Mouse (Mus musculus) spleen, embryonic (tissue): Measurements from ENCODE around the gene Il9r.

Experiments
- CTCF ChIA-PET: fragments of 350-600 bp; sonication (Branson Sonifier 250); formaldehyde crosslinking; loops from one replicate; lab custom pipeline; 2022; lab: Charles Lee

Gene Il9r

DNA sequence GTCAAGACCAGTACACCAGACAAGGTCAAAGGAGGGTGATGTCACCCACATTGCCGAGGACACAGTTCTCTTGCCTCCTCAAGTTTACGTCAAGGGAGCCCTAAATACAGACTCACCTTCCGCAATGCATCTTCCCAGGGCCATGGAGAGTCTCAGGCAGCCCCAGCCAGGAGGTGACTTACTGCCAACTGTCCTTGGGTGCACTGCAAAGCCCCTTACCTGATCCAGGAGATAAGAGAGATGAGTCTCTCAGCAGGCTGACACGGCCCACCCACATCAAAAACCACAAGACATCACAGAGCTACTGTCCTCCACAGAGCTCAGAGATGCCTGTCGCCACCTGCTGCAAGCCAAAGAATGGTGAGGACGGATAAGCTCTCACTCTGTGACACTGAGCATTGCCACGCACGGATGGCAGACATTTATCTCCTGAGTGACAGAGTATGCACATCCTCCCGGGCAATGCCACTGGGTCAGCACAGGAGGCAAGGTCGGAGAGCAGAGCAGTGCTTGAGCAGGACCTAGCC is at the start of gene Il9r:
Gene Il9r (minus strand): TSS at position 205 of the 527 bp plus-strand sequence.
- CTCF ChIA-PET = interaction anchor here (0.7 to 2.0 kb wide), 2 partner anchors 8 to 18 kb away, joined by 3 to 5 read pairs; no protein-coding TSS in a partner anchor

DNA sequence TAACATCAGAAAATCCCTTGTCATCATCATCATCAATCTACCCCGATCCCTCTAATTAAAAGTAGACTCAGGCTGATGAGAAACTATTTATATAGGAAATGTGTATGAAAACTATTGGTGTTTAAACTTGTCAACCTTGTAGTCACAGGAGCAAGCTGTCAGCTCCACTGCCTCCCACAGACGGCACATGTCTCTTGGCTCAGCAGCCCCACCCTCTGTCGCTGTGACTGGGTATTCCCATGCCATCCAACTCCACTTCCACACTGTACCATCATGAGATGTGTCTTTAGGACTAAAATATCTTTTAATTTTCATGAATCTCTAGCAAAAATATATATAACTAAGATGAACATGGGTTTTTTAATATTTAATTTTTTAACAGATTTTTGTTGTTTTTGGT is 48.3 kb upstream of the Il9r start:
- CTCF ChIA-PET = no interaction called here

DNA sequence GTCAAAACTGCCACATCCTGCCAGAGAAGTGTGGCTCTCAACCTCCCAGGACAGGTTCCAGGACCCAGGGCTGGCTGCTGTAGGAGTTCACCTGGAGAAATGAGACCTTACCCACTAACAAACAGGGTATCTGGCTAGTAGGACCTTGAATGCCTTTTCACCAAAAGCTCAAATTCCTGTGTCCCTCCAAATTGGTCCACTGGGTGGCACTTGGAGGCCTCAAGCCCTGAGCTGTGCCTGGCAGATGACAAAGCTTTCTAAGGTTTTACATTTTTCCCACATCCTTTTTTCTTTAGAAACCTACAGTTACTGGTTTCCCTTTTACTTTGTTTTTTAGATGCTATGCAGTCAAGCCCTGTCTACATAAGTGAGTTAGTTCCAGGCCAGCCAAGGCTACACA is 47.0 kb upstream of the Il9r start:
- CTCF ChIA-PET = no interaction called here

GRCm38 (mm10) chr11:32245614-32246013 is 45.5 kb upstream of the Il9r start:
- CTCF ChIA-PET = no interaction called here

DNA sequence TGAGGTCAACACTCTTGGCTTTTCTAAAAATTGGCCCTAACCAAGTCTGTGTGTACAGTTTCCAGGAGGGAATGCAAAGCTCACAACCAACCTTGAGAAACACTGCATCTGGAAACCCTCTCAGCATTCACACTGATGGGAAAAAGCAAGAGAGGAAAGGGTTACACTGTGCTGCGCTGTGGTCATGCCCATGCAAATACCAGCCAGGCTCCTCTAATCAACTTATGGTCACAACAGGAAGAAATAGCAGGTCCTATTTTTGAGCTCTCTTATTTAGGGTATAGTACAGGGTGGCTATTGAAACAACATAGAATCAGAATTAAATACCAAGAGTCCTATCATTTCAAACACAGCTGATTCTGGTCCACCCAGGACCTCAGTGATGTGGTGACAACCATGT is 44.5 kb upstream of the Il9r start:
- CTCF ChIA-PET = interaction anchor here (0.9 kb wide), 1 partner anchor 62 kb away, joined by 3 read pairs; no protein-coding TSS in a partner anchor

DNA sequence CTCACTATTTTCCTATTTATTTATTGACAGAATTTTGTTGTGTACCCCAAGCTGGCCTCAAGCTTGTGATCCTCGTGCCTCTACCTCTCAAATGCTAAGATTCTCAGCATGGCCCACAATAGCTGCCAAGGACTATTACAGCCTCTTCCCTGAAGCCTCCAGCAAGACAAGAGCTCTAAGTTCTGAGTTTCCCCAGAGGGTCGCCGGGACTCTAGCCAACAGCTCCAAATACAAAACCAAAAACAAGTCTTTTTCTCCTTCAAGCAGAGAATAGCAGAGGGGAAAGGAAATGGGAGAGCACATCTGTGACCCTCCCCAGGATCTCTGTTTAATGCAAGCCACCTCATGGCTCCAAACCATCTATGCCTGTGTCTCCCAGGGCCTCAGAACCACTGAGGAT is 44.0 kb upstream of the Il9r start:
- CTCF ChIA-PET = interaction anchor here (0.9 kb wide), 1 partner anchor 62 kb away, joined by 3 read pairs; no protein-coding TSS in a partner anchor

GRCm38 (mm10) chr11:32243205-32243955 is 43.3 kb upstream of the Il9r start:
- CTCF ChIA-PET = no interaction called here

GRCm38 (mm10) chr11:32242209-32242608 is 42.1 kb upstream of the Il9r start:
- CTCF ChIA-PET = no interaction called here

DNA sequence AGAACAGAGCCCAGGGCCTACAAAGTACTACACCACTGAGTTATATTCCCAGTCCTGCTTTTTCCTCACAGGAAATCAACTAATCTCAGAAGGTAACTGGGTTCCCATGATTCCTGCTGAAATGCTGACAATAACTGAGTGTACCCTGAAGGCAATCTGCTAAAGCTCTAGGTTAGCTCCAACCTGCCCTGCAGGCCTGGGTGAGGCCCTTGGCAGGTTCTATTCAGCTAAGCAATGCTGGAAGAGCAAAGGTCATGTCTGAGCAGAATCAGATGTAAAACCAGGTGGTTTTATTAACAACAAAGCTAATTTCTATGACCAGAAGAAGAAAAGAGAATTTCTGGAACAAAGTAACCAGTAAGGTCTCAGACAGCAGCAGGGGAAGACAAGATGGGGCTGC is 41.3 kb upstream of the Il9r start:
- CTCF ChIA-PET = no interaction called here

DNA sequence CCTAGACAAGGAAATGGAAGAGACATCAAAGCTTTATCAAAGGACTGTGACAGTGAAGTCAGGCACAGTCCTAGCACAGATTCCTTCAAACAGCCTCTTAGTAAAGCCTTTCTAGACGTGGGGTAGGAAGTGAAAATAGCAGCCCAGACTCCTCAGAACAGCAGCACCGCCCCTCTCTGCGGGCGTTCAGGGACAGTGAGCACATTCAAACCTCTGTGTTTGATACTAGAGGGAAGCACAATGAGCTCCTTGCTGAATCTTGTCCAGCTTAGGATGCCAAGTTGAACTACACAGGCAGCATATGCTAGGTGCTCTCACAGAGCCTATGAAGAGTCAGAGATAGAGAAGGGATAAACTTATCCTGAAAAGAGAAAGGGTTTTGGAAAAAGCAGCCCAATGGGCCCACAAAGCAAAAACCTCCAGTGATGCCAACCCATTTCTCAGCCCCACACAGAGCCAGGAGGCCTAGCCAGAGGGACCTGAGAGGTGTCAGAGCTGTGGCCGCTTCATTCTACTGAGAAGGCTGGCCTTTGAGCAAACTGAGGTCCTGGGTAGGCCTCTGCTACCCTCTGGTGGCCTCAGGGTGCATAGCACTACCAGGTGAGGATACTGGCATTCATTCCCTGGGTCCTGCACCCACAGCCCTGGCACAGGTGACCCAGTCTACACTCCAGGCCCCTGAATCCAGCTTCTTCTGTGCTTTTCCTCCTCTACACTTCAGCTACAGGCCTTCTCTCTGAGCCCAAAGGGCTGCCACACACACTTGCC is 38.2 kb upstream of the Il9r start:
- CTCF ChIA-PET = interaction anchor here (1.0 to 2.2 kb wide), 4 partner anchors 19 to 55 kb away, joined by 3 to 12 read pairs (median 8); no protein-coding TSS in a partner anchor

GRCm38 (mm10) chr11:32237411-32237795 is 37.3 kb upstream of the Il9r start:
- CTCF ChIA-PET = interaction anchor here (1.0 to 2.2 kb wide), 2 partner anchors 18 to 23 kb away, joined by 4 to 12 read pairs; no protein-coding TSS in a partner anchor

GRCm38 (mm10) chr11:32236712-32237410 is 36.8 kb upstream of the Il9r start:
- CTCF ChIA-PET = interaction anchor here (2.2 kb wide), 1 partner anchor 18 kb away, joined by 12 read pairs; no protein-coding TSS in a partner anchor

GRCm38 (mm10) chr11:32236132-32236531 is 36.1 kb upstream of the Il9r start:
- CTCF ChIA-PET = interaction anchor here (0.8 kb wide), 1 partner anchor 14 kb away, joined by 5 read pairs; the partner anchor contains the start of gene Rhbdf1

DNA sequence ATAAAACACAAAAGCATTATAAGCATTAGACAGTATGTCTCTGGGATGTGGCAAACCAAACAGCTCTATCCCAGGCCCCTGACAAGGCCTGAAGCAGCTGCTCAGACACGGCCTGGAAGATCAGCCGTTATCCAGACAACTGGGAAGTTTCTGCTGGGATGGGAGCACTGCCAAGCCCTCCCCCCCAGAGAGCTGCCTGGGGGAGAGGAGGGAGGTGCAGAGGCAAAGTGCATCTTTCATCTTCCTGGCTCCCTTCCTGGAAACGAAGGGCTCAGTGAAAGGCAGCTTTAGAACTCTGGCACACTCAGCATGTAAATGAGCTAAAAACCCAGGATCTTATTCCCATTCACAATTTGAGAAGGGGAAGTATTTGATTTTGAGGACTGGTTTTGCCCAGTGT is 35.6 kb upstream of the Il9r start:
- CTCF ChIA-PET = interaction anchor here (0.6 to 0.8 kb wide), 2 partner anchors 13 to 211 kb away, joined by 4 to 5 read pairs; partner anchors contain the start of gene Rhbdf1

DNA sequence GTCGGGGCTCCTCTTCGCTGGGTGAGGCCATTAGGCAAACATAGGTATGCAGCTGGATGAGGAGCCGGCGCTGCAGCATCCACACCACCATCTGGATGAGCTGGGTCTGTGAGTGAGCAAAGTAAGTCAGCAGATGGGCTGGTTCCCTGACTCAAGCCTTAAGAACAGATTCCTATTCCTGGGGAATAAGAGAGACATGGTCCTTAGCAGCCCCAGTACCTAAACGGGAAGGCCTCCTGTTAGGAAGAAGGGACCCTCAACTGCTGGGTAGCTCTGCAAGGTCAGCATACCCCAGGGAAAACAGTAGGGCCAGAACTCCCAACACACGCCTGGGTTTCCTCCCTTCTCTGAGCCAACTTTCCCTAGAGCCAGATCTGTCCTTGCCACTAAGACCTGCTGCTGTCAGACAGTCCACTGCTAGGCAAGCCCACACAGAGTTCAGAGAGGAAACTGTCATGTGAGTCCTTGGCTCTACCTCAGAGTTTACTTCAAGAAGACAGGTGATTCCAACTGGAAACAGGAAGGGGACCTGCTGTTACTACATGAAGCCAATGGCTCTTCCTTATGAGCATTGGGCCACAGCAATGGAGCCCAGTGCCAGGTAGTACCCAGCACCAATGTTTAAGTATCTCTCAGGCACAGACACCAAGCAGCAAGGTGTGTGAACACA is 34.9 kb upstream of the Il9r start:
- CTCF ChIA-PET = interaction anchor here (0.6 to 1.2 kb wide), 2 partner anchors 9 to 212 kb away, joined by 3 to 4 read pairs; no protein-coding TSS in a partner anchor

DNA sequence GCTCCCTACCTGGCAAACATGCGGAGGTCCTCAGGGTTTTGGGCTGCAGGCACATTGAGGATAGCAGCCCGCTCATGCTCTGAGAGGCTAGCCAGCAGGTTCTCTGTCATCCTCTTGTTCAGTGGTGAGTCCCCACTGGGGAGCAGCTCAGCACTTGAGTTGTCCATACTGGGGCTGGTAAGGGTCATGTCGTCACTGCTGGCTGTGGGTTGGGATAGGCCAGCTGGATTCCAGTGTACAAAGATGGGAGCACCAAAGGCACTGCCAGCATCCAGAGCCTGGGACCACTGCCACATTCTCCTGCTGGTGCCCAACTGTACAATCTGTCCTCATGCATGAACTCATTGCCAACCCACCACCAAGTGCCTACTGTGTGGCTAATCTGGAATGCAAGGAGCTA is 33.8 kb upstream of the Il9r start:
- CTCF ChIA-PET = interaction anchor here (1.2 to 1.5 kb wide), 2 partner anchors 8 to 16 kb away, joined by 3 to 6 read pairs; no protein-coding TSS in a partner anchor

DNA sequence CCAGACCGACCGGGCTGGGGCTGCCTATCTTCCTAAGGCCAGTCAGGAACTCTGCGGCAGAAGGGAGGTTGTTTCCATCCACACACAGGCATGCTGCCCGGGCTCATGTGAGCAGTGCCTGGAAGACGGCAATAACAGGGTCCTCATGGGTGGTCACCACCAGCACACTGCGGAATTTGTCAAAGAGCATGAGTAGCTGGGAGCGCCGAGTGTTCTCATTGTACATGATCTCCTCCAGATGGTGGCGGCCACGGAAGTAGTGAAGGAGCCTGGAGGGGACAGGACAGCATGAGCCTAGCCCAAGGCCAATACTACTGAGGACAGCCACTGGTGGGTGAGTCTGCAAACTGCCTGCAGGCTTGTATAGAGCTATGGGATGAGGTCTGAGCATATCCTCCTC is 32.8 kb upstream of the Il9r start:
- CTCF ChIA-PET = interaction anchor here (0.7 kb wide), 1 partner anchor 90 kb away, joined by 3 read pairs; no protein-coding TSS in a partner anchor

GRCm38 (mm10) chr11:32231125-32231524 is 31.0 kb upstream of the Il9r start:
- CTCF ChIA-PET = interaction anchor here (0.6 kb wide), 1 partner anchor 10 kb away, joined by 3 read pairs; no protein-coding TSS in a partner anchor

GRCm38 (mm10) chr11:32230220-32230619 is 30.1 kb upstream of the Il9r start:
- CTCF ChIA-PET = interaction anchor here (0.6 kb wide), 1 partner anchor 10 kb away, joined by 3 read pairs; no protein-coding TSS in a partner anchor

- CTCF ChIA-PET = no interaction called here
Measured at GRCm38 (mm10) chr11:32228292-32228845, 28.3 kb upstream of the Il9r start.
